Mouse (Mus musculus): ENCODE results near the gene Prss27. TPM values are rescaled to one million over a fixed set of nuclear protein-coding genes. Genes with fewer than 3 reads are reported as not detected.
"Not testable (repeated sequence)": the region's sequence is repeated elsewhere in the genome, so short reads cannot be mapped to it uniquely, and the experiment has no call there.

Gene Prss27
- polyA plus RNA-seq, 1 experiment from 2014 or later: not detected

GRCm38 (mm10) chr17:24084593-24084992 is 46.6 kb downstream of the Prss27 start:
- ATAC-seq (ENCODE audit: insufficient number of reproducible peaks, insufficient read depth, low FRiP score, low read depth): no peak

GRCm38 (mm10) chr17:24086399-24086798 is 48.5 kb downstream of the Prss27 start:
- not testable (repeated sequence) for H3K4me3 ChIP-seq (ENCODE audit: control insufficient read depth in 1 of 2, insufficient read depth in 1 of 2, low read depth in 1 of 2, low read length in 2 of 2); H3K4me1 ChIP-seq (ENCODE audit: control insufficient read depth in 2 of 2, insufficient read depth in 2 of 2, low read length in 2 of 2); H3K9me3 ChIP-seq (ENCODE audit: control insufficient read depth, low read length); H3K27ac ChIP-seq (replicated peaks in 1 of 2; ENCODE audit: control insufficient read depth in 1 of 2, insufficient read depth in 1 of 2, low read depth in 2 of 2, low read length in 2 of 2); H3K27me3 ChIP-seq (ENCODE audit: control insufficient read depth, insufficient read depth, low read length); H3K4me2 ChIP-seq (ENCODE audit: low read length); H3K9ac ChIP-seq (ENCODE audit: low read length); ATAC-seq (ENCODE audit: insufficient number of reproducible peaks, insufficient read depth, low FRiP score, low read depth)
- H3K36me3 ChIP-seq (ENCODE audit: control insufficient read depth, insufficient read depth, low read length): peaks cover 82% of the 10 kb centered on the region
- 90% methylated on average over 4 of the region's 4 CpGs for WGBS

More at GRCm38 (mm10) chr17:24084593-24084992, 46.6 kb downstream of the Prss27 start:
- Histone ChIP-seq H3K9ac (ENCODE audit: low read length) (no peak overlapping the region), H3K9me3 (ENCODE audit: control insufficient read depth, low read length) (no peaks in the 10 kb centered on the region), H3K27me3 (ENCODE audit: control insufficient read depth, insufficient read depth, low read length) (no peaks in the 10 kb centered on the region), H3K27ac (replicated peaks in 1 of 2; ENCODE audit: control insufficient read depth in 1 of 2, insufficient read depth in 1 of 2, low read depth in 2 of 2, low read length in 2 of 2) (no peak overlapping the region), H3K36me3 (ENCODE audit: control insufficient read depth, insufficient read depth, low read length) (peaks cover 82% of the 10 kb centered on the region), H3K4me2 (ENCODE audit: low read length) (no peak overlapping the region), H3K4me3 (ENCODE audit: control insufficient read depth in 1 of 2, insufficient read depth in 1 of 2, low read depth in 1 of 2, low read length in 2 of 2) (no peak overlapping the region), H3K4me1 (ENCODE audit: control insufficient read depth in 2 of 2, insufficient read depth in 2 of 2, low read length in 2 of 2) (no peaks in the 10 kb centered on the region; a peak in 1 of 4 replicates)
- WGBS: 61% methylated on average over 1 of the region's 1 CpGs

GRCm38 (mm10) chr17:24090575-24090974 is 52.6 kb downstream of the Prss27 start:
- no peak overlapping the region for H3K9ac ChIP-seq (ENCODE audit: low read length)
- H3K36me3 ChIP-seq (ENCODE audit: control insufficient read depth, insufficient read depth, low read length): peaks cover 92% of the 10 kb centered on the region
- no peaks in the 10 kb centered on the region for H3K9me3 ChIP-seq (ENCODE audit: control insufficient read depth, low read length)
- ATAC-seq (ENCODE audit: insufficient number of reproducible peaks, insufficient read depth, low FRiP score, low read depth): no peak
- no peak overlapping the region for H3K27ac ChIP-seq (replicated peaks in 1 of 2; ENCODE audit: control insufficient read depth in 1 of 2, insufficient read depth in 1 of 2, low read depth in 2 of 2, low read length in 2 of 2)
- H3K4me3 ChIP-seq (ENCODE audit: control insufficient read depth in 1 of 2, insufficient read depth in 1 of 2, low read depth in 1 of 2, low read length in 2 of 2): no peak overlapping the region
- no peaks in the 10 kb centered on the region for H3K27me3 ChIP-seq (ENCODE audit: control insufficient read depth, insufficient read depth, low read length)
- H3K4me2 ChIP-seq (ENCODE audit: low read length): no peak overlapping the region
- 89% methylated on average over 1 of the region's 1 CpGs for WGBS
- H3K4me1 ChIP-seq (ENCODE audit: control insufficient read depth in 2 of 2, insufficient read depth in 2 of 2, low read length in 2 of 2): no peaks in the 10 kb centered on the region; a peak in 1 of 4 replicates

Small RNA genes within 50 kb of the gene (microRNA-seq; reads per million reads assigned to microRNA genes)
- gene Gm27700: not detected

Other genes starting within 250 kb of the Prss27 start
- 300 and 318 TPM in 2 replicates for gene Srrm2, start 247.6 kb upstream of the Prss27 start, polyA plus RNA-seq (2014; fragmentation: Nextera tagmentation; extraction: Ambion mirVana)
- 950 and 1,075 TPM in 2 replicates for gene Elob, start 209.0 kb upstream of the Prss27 start, polyA plus RNA-seq (2014; fragmentation: Nextera tagmentation; extraction: Ambion mirVana)
- gene Prss33, start 202.1 kb upstream of the Prss27 start, polyA plus RNA-seq (2014; fragmentation: Nextera tagmentation; extraction: Ambion mirVana): not detected in 2 replicates
- not detected in 2 replicates for gene Prss32, start 194.3 kb upstream of the Prss27 start, polyA plus RNA-seq (2014; fragmentation: Nextera tagmentation; extraction: Ambion mirVana)
- gene Prss41, start 194.0 kb upstream of the Prss27 start, polyA plus RNA-seq (2014; fragmentation: Nextera tagmentation; extraction: Ambion mirVana): not detected in 2 replicates
- not detected in 2 replicates for gene Prss21, start 170.1 kb upstream of the Prss27 start, polyA plus RNA-seq (2014; fragmentation: Nextera tagmentation; extraction: Ambion mirVana)
- gene Dcpp1, start 157.3 kb upstream of the Prss27 start, polyA plus RNA-seq (2014; fragmentation: Nextera tagmentation; extraction: Ambion mirVana): not detected in 2 replicates
- gene Dcpp2, start 157.3 kb upstream of the Prss27 start, polyA plus RNA-seq (2014; fragmentation: Nextera tagmentation; extraction: Ambion mirVana): not detected in 2 replicates
- 0.36 and 0.54 TPM in 2 replicates for gene Dcpp3, start 120.7 kb upstream of the Prss27 start, polyA plus RNA-seq (2014; fragmentation: Nextera tagmentation; extraction: Ambion mirVana)
- gene Sbp, start 96.5 kb upstream of the Prss27 start, polyA plus RNA-seq (2014; fragmentation: Nextera tagmentation; extraction: Ambion mirVana): not detected in 2 replicates
- gene Sbpl, start 82.9 kb upstream of the Prss27 start, polyA plus RNA-seq (2014; fragmentation: Nextera tagmentation; extraction: Ambion mirVana): not detected in 2 replicates
- 0.26 TPM in 1 of 2 replicates, not detected in the other for gene Prss30, start 57.6 kb upstream of the Prss27 start, polyA plus RNA-seq (2014; fragmentation: Nextera tagmentation; extraction: Ambion mirVana)
- gene Prss22, start 40.0 kb upstream of the Prss27 start, polyA plus RNA-seq (2014; fragmentation: Nextera tagmentation; extraction: Ambion mirVana): not detected in 2 replicates
- 28.8 and 35.4 TPM in 2 replicates for gene Kctd5, start 35.3 kb downstream of the Prss27 start, polyA plus RNA-seq (2014; fragmentation: Nextera tagmentation; extraction: Ambion mirVana)
- 44.5 and 45.6 TPM in 2 replicates for gene Pdpk1, start 112.8 kb downstream of the Prss27 start, polyA plus RNA-seq (2014; fragmentation: Nextera tagmentation; extraction: Ambion mirVana)
- gene Amdhd2, start 125.6 kb downstream of the Prss27 start, polyA plus RNA-seq (2014; fragmentation: Nextera tagmentation; extraction: Ambion mirVana): 23.6 and 26.0 TPM in 2 replicates
- 581 and 616 TPM in 2 replicates for gene Atp6v0c, start 131.6 kb downstream of the Prss27 start, polyA plus RNA-seq (2014; fragmentation: Nextera tagmentation; extraction: Ambion mirVana)
- 4.3 and 4.5 TPM in 2 replicates for gene Tbc1d24, start 167.4 kb downstream of the Prss27 start, polyA plus RNA-seq (2014; fragmentation: Nextera tagmentation; extraction: Ambion mirVana)
- gene Ntn3, start 171.4 kb downstream of the Prss27 start, polyA plus RNA-seq (2014; fragmentation: Nextera tagmentation; extraction: Ambion mirVana): 1.3 and 1.6 TPM in 2 replicates
- gene Tedc2, start 182.7 kb downstream of the Prss27 start, polyA plus RNA-seq (2014; fragmentation: Nextera tagmentation; extraction: Ambion mirVana): 5.2 and 5.4 TPM in 2 replicates
- gene Ccnf, start 213.3 kb downstream of the Prss27 start, polyA plus RNA-seq (2014; fragmentation: Nextera tagmentation; extraction: Ambion mirVana): 27.8 and 29.1 TPM in 2 replicates